Mouse (Mus musculus) inflammation-experienced regulatory T-cells, adult 6 months (primary cell): ENCODE data around the gene Klhl1. TPM values are rescaled to one million over a fixed set of nuclear protein-coding genes. Genes with fewer than 3 reads are reported as not detected.
"Not testable (repeated sequence)": the region's sequence is repeated elsewhere in the genome, so short reads cannot be mapped to it uniquely, and the experiment has no call there.

Experiments used
- ATAC-seq: one replicate; pipeline ENCODE4 v1.8.0; 2017
- polyA plus RNA-seq, 3 experiments: library from polyadenylated mRNA; unstranded; fragments of 100-300 nt; shearing (Covaris generic); gene quantifications; one replicate each; pipeline ENCODE4 v1.2.1; 2017

The Klhl1 gene
- not detected for polyA plus RNA-seq

DNA sequence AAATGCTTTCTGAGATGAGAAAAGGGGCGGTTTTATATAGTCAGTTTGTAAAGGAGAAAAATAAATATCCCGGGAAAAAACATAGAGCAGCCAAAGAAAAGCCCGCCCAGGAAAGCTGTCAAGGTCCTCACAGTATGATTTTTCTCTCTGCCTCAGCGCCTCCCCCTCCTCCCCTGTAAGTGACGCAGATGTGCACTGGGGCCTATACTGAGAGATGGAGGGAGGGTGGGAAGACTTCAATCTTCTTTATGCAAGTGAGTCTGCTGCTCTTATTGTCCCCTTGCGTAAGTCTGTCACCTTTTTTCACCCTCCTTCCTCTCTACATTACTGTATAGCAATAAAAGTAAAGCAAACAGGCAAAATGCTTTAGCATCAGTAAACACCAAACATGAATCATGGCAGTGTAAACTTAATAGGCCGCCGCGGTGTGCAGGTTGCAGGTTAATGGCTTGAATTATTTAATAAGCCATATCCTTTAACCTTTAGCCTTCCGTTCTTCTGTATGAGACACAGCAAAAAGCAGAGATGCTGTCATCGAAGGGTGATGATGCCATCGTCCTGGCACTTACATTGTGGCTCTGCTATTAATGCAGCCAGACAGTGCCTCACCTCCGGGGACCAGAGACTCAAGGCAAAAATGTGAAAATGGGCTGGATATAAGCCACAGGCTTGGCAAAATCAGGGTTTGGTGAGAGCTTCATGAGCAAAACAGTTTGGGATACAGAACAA lies at the start of gene Klhl1:
Gene Klhl1 (minus strand): TSS at position 149 of the 729 bp plus-strand sequence.
- ATAC-seq, result no peak

- no peak for ATAC-seq
These were observed 34.8 kb upstream of the Klhl1 start for GRCm38 (mm10) chr14:96553668-96554067.

DNA sequence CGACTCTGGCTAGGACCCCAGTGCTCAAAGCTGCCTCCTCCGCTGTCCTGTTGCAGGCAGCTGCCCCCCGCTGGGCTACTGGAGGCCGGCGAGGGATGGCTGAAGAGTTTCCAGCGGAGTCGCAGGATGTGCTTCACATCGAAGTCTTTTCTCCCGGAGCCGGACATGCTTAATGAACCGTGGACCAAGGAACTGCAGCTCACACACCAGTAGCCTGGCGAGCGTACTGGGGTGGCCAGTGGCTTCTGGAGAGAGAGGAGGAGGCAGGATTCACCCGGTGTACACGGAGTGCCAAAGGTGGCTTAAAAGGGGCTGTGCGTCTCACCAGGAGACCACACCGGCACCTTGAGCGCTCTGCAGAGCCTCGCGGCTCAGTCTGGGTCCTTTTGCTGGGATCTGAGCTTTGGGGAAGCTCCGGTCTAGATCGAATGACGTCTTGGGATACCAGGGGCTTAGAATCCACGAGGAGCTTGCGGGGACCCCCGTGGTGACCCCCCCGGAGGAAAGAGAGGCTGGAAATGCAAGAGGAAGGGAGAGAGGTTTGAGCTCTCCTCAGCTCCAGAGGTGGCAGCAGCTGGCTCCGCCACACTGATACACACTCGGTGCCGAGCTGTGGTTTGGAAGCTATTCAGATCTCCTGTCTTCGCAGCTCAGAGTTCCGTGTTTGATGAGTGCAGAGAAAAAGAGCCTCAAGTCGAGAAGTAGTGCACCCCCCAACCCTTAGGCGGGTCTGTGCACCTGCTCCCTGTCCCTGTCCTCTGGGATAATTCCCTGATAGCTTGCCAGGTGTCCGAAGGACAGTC lies 550 bp downstream of the Klhl1 start:
- no peak for ATAC-seq

DNA sequence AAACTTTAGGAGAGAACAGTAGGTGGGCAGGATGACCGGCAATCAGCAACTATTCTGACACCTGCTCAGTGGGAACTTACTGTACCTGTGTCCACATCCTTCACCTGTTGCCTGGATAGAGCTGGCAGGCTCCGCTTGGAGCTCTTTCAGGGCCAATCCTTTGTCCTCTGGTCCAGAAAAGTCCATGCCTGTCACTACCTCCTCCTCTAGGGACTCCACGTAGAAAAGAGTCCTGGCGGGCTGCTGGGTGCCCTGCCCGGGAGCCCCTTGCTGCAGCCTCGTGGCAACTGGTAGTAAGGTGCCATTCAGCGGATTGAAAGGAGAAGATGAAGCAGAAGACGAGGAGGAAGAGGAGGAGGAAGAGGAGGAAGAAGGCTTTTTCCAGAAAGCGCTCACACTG lies 1.2 kb downstream of the Klhl1 start:
- no peak for ATAC-seq

- no peak for ATAC-seq
These were observed 19.0 kb downstream of the Klhl1 start for GRCm38 (mm10) chr14:96499936-96500335.

DNA sequence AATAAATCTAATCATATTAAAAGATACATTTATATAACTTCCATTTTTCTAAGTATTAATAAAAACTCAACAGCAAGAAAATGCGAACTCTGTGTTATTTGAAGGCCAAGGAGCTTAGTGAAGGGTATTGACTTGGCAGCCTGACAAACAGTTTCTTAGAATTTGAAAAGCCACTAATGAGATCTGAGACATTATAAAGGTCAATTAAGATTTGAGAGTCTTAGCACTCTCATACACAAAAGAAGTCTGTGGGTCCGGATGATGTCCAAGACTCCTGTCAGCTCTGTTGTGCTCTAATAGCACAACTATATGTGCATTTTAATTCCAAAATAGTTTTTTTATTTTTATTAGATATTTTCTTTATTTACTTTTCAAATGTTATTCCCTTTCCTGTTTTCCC lies 47.1 kb downstream of the Klhl1 start:
- ATAC-seq, result no peak

DNA sequence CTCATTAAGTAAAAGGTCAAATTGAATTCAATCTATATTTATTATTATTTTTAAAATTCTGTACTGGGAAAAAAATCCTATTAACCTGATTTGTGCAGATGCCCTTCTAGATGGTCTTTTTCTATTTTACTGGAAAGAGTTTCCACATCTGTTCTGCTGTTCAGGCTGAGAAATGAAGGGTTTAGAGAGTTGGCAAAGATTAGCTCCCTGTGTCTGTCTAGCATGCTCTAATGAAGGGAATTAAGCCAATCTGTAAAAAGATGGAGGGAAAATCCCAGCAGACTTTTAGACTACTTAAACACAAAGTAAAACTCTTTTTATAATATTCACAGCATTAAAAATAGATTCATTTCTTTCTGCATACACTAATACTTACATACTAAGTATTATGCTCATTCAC lies 47.6 kb downstream of the Klhl1 start:
- no peak for ATAC-seq

DNA sequence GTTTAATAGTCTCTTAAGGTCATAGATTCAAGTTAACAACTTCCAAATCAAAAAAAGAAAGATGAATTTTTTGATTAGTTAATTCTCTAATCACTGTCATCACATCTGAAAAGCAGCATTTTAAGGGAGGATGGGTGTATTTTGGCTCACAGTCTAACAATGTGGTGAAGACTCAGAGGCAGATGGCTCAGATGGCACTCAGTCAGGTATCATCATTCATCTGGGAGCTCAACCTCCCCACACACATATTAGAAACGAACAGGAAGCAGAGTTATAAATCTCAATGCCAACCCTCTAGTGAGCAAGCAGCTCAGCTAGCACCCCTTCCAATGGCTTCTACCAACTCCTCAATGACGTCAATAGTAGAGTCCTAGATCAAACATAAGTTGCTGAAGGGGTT lies 57.1 kb downstream of the Klhl1 start:
- no peak for ATAC-seq

DNA sequence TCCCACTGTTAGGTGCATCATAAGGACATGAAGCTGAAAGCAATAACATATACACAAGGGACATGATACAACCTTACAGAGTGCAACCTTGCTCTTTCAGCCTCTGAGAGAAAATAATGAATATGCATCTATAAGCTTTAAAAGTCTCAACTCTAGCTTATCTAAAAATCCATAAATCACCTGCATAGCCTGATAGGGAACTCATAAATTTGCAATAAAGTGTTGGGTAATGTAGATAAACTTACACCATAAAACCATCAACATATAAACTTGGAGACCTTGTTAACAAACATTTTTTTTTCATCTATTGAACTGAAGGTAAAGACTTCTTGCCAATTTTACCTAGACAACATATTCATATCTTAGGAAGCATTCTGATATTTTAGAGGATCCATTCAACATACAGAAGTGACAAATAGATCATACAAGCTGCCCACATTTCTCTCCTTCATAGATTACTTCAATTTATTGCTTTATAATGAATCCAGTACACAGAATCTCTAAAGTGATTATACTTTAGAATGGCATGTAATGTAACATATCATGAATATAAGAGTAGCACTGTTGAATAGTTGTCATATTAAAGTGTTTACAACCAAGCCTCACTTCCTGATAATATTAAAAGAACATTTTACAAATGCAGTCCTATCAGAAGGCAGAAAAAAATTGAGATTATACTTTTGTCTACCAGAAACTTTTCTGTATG lies 126.7 kb downstream of the Klhl1 start:
- no peak for ATAC-seq

- ATAC-seq, result no peak
These were observed 156.2 kb downstream of the Klhl1 start for GRCm38 (mm10) chr14:96362727-96363126.

DNA sequence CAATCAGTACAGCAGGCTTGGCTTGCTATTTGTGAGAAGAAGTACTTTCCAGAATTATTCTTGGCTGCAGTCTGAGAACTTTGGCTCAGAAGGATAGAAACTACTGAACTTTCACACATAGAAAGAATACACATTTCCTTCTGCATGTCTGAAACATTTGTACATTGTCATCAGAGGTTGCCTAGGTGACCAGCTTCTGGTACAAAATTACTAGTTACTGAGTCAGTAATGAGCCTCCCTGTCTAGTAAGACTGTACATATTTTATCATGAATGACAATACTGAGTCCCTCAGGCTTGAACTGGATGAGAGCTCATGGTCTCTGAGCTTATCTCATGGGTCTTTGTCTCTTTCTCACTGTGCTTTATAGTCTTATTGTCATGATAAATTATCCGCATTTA lies 170.7 kb downstream of the Klhl1 start:
- no peak for ATAC-seq

DNA sequence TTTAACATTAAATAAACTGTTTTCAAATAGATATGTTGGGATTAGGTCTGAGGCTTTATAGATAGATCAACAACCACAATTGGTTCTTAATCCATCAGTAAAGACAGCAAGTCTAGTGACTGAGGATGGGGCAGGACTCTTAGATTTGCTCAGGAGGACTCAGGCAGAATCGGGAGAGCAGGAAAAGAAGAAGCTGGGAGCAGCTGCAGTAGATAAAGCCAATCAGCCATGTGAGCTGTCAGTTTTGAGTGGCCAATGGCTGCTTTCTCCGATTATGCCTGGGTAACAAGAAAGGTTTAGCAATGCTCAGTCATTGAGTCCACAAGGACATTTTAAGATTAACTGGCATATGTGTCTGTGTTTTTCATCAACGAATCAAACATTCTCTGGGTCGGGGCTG lies 187.8 kb downstream of the Klhl1 start:
- no peak for ATAC-seq

DNA sequence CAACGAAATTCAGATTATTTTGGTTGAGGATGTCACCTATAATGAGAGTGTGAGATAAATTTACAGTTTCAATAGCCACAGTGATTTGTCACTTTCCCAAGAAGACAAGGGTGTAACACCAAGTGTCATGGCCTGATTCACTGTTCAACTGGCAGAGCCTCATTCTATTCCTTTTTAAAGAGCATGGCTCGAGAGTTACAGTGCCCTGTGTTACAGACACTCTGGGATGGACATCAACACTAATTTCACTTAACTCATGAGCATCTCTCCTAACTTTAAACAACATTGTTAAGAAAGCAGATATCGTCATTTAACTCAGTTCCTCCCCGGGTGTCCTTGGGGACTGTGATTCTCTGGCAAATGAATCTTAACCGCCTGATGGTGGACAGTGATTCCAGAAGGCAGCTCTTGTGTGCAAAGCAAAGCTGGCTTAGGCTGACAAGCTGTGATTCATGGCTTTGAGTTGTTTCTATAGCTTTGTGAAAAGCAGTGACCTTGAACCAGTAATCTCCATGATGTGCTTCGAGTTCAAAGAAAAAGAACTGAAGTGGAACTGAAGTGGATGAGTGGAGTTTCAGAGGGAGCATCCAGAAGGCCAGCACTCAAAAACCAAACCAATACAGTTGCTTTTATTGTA lies 301.0 kb downstream of the Klhl1 start:
- no peak for ATAC-seq

GRCm38 (mm10) chr14:96194795-96195194 lies 324.1 kb downstream of the Klhl1 start:
- ATAC-seq, result not testable (repeated sequence)

DNA sequence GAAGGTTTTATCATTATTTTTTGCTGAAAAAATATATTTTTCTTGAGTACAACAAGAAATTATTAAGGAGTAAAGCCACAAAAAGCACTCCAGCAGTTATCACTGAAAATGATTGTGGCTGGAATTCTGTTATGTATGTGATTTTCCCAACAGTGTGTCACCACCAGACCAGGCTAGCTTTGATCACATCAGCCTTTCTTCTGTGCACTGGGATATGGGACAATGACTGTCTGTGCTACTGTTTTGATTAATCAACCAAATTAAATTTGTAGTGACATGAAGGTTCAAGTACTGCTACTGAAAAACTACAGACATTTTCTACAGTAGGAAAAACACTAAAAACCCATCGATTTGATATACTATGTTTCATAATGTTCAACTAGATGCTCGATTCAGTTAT lies 344.4 kb downstream of the Klhl1 start:
- no peak for ATAC-seq

- ATAC-seq, result no peak
These were observed 375.8 kb downstream of the Klhl1 start for GRCm38 (mm10) chr14:96143137-96143536.

- no peak for ATAC-seq
These were observed 378.7 kb downstream of the Klhl1 start for GRCm38 (mm10) chr14:96140246-96140645.

DNA sequence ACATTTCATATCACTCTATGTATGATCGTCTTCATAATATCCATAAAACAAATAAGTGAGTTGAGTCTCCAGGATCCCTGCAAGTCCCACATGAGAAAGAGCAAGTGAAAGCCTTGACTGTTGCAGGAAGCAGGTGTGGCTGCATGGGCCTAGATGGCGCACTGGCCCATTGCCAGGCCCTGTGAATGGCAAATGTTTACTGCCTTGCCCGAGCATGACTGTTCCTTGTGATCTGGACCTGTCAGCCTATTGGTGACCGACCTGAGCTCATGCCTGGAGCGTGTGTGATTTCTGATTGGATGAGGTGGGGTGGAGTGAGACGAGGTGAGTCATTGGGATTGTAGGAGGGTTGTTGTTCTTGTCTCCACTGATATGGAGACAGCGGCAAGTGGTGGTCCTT lies 411.5 kb downstream of the Klhl1 start:
- ATAC-seq, result no peak

GRCm38 (mm10) chr14:96081681-96082207 lies 437.2 kb downstream of the Klhl1 start:
- ATAC-seq, result no peak

GRCm38 (mm10) chr14:96065884-96066283 lies 453.0 kb downstream of the Klhl1 start:
- ATAC-seq, result no peak
